Mouse (Mus musculus) midbrain, embryonic 11.5 days (tissue): ENCODE measurements around the gene Ttc5. TPM values are rescaled to one million over a fixed set of nuclear protein-coding genes. Genes with fewer than 3 reads are reported as not detected.
A peak's percentile ranks its signal among the peaks of the same experiment; 100 is the strongest.
"Not testable (repeated sequence)": the region's sequence is repeated elsewhere in the genome, so short reads cannot be mapped to it uniquely, and the experiment has no call there.

ENCODE experiments used
- ATAC-seq: fragments of 200-750 bp; cut with Nextera tagmentation; 2 replicates; pipeline ENCODE4 v1.8.0; 2017; ENCODE audit warnings: moderate TSS enrichment, moderate library complexity; ENCODE audit not compliant: low FRiP score
- DNase-seq: peaks from one replicate; pipeline ENCODE4 v3.0.0; 2015; ENCODE audit warnings: low spot score; ENCODE audit errors: missing footprints
- H3K27ac ChIP-seq: fragments of 300-500 bp; sonication (generic); 2 replicates; pipeline ENCODE4 v1.5.1; 2014; ENCODE audit warnings: low read depth, low read length
- H3K27me3 ChIP-seq: fragments of 300-500 bp; sonication (generic); 2 replicates; pipeline ENCODE4 v1.6.1; 2014; ENCODE audit warnings: mild to moderate bottlenecking, low read length, moderate library complexity, mixed read lengths; ENCODE audit not compliant: control insufficient read depth, insufficient read depth
- H3K36me3 ChIP-seq: fragments of 300-500 bp; sonication (generic); 2 replicates; pipeline ENCODE4 v1.6.1; 2014; ENCODE audit warnings: mild to moderate bottlenecking, low read length, moderate library complexity, mixed read lengths; ENCODE audit not compliant: control insufficient read depth, insufficient read depth
- H3K4me1 ChIP-seq: fragments of 300-500 bp; sonication (generic); 2 replicates; pipeline ENCODE4 v1.6.1; 2014; ENCODE audit warnings: low read length; ENCODE audit not compliant: control insufficient read depth, insufficient read depth
- H3K4me2 ChIP-seq: fragments of 300-500 bp; sonication (generic); 2 replicates; pipeline ENCODE4 v1.6.1; 2014; ENCODE audit warnings: mild to moderate bottlenecking, moderate library complexity
- H3K4me3 ChIP-seq: fragments of 300-500 bp; sonication (generic); 2 replicates; pipeline ENCODE4 v1.5.1; 2014; ENCODE audit warnings: low read depth, low read length
- H3K9ac ChIP-seq: fragments of 300-500 bp; sonication (generic); 2 replicates; pipeline ENCODE4 v1.6.1; 2014; ENCODE audit warnings: low read length
- H3K9me3 ChIP-seq: fragments of 300-500 bp; sonication (generic); 2 replicates; pipeline ENCODE4 v1.6.1; 2016; ENCODE audit warnings: low read length; ENCODE audit not compliant: control insufficient read depth
- WGBS: fragments of 180-500 bp; shearing (Covaris S2); extraction: QIAGEN DNeasy Blood & Tissue Kit; methylation state at CpG from one replicate; pipeline ENCODE4 v1.1.7; 2014; 5-methylcytosine and 5-hydroxymethylcytosine counted together
- polyA plus RNA-seq: library from polyadenylated mRNA; unstranded; fragments of >200 nt; fragmentation: Nextera tagmentation; extraction: Ambion mirVana; gene quantifications from 2 replicates; pipeline ENCODE4 v1.2.1, GENCODE M21; 2014

Gene Ttc5
- polyA plus RNA-seq, 1 experiment from 2014 or later: 102 TPM

DNA sequence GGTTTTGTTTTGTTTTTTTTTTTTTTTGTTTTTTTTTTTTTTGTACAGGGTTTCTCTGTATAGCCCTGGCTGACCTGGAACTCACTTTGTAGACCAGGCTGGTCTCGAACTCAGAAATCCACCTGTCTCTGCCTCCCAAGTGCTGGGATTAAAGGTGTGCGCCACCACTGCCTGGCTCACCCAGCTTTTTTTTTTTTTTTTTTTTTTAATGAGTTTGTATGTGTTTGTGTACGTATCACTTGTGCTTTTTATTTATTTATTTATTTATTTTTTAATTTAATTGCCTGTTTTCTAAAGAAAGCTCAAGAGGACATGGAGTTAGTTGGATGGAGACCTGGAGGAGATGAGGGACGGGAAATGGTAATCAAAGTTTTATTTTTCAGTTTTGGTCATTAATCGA, 21.1 kb upstream of the Ttc5 start:
- not testable (repeated sequence) for H3K9me3 ChIP-seq

DNA sequence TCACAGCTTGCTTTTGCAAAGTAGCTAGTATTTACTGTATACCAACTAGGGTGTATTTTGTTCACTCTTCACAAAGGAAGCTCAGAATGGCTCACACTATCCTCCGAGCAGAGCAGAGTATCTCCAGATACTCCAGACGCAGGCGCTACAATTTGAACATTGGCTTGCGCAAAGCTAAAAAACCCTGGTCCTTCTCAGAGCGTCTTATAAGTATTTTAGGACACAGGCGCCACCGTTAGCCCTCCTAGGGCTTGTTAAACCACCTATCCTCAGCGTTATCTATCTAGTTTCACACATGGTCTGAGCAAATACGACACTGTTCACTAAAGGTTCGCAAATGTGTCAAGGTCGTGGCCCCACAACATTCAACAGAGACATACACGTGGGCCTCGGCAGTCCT, 19.4 kb upstream of the Ttc5 start:
- no peak overlapping the region for H3K9ac ChIP-seq
- no peaks in the 10 kb centered on the region for H3K9me3 ChIP-seq
- peaks cover 2% of the 10 kb centered on the region; the same call in 1 of the 2 replicates for H3K4me1 ChIP-seq
- H3K4me2 ChIP-seq: no peak overlapping the region
- no peaks in the 10 kb centered on the region for H3K27me3 ChIP-seq
- no peak overlapping the region for H3K27ac ChIP-seq
- WGBS: 80% methylated on average over 13 of the region's 13 CpGs
- no peak overlapping the region for H3K4me3 ChIP-seq
- DNase-seq: no peak
- H3K36me3 ChIP-seq: no peaks in the 10 kb centered on the region
- no peak for ATAC-seq

More for the DNA sequence above, 21.1 kb upstream of the Ttc5 start:
- H3K9ac ChIP-seq, H3K27me3 ChIP-seq, H3K4me3 ChIP-seq, DNase-seq, H3K27ac ChIP-seq, ATAC-seq, H3K36me3 ChIP-seq, H3K4me1 ChIP-seq: not testable (repeated sequence)
- 0 out of 2 replicates have a peak overlapping the region, but pooled peaks have one; percentile 57 for H3K4me2 ChIP-seq
- 79% methylated on average over 5 of the region's 5 CpGs for WGBS

DNA sequence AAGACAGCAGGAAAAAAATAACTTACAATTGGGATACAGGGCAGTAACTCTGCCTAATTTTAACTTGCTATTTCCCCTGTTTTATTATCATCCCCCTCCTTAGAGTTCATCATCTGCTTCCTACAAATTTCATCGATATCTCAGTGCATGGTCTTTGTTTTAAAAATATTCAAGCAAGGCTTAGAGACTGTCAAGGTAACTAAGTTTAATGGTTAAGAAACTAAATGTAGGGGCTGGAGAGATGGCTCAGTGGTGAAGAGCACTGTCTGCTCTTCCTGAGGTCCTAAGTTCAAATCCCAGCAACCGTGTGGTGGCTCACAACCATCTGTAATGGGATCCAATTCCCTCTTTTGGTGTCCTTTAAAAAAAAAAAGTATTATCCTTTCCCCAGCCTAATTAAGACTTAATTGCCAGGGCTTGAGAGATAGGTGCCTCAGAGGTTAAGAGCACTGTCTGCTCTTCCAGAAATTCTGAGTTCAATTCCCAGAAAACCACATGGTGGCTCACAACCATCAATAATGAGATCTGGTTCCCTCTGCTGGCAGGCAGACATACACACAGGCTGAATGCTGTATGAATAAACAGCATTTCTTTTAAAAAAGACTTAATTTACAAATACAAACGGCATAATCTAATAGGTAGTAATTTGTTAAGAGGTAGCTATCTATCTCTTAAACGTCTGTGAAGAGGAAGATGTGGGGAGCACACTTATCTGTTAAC, 17.7 kb upstream of the Ttc5 start:
- ATAC-seq: no peak
- DNase-seq: no peak
- 65% methylated on average over 4 of the region's 4 CpGs for WGBS

DNA sequence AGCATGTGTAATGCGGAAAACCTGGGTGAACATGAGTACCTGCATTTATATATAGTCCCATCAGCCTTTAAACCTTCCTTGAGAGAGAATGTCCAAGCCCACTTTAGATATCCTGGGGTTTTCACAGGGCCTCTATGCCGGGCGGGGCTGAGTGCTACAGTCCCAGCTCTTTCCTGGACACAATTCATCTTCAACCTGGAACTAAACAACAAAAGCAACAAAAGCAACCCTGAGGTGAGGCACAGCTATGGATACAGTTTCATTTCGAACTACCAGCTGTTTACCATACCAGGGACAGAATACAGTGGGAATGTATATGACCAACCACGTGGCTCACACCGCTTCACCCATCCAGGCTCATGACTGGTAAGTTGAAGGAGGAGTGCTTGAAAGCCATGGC, 17.1 kb upstream of the Ttc5 start:
- H3K9me3 ChIP-seq: no peaks in the 10 kb centered on the region
- DNase-seq: no peak
- H3K36me3 ChIP-seq: no peaks in the 10 kb centered on the region
- H3K4me1 ChIP-seq: no peaks in the 10 kb centered on the region
- no peak overlapping the region for H3K4me2 ChIP-seq
- no peak overlapping the region for H3K4me3 ChIP-seq
- 92% methylated on average over 6 of the region's 6 CpGs for WGBS
- no peak for ATAC-seq
- no peak overlapping the region for H3K9ac ChIP-seq
- no peak overlapping the region for H3K27ac ChIP-seq
- no peaks in the 10 kb centered on the region for H3K27me3 ChIP-seq

More for the DNA sequence above, 17.7 kb upstream of the Ttc5 start:
- Histone ChIP-seq H3K27ac (no peak overlapping the region), H3K27me3 (no peaks in the 10 kb centered on the region), H3K4me2 (no peak overlapping the region), H3K9ac (no peak overlapping the region), H3K36me3 (no peaks in the 10 kb centered on the region), H3K4me3 (no peak overlapping the region), H3K9me3 (no peaks in the 10 kb centered on the region), H3K4me1 (no peaks in the 10 kb centered on the region)

DNA sequence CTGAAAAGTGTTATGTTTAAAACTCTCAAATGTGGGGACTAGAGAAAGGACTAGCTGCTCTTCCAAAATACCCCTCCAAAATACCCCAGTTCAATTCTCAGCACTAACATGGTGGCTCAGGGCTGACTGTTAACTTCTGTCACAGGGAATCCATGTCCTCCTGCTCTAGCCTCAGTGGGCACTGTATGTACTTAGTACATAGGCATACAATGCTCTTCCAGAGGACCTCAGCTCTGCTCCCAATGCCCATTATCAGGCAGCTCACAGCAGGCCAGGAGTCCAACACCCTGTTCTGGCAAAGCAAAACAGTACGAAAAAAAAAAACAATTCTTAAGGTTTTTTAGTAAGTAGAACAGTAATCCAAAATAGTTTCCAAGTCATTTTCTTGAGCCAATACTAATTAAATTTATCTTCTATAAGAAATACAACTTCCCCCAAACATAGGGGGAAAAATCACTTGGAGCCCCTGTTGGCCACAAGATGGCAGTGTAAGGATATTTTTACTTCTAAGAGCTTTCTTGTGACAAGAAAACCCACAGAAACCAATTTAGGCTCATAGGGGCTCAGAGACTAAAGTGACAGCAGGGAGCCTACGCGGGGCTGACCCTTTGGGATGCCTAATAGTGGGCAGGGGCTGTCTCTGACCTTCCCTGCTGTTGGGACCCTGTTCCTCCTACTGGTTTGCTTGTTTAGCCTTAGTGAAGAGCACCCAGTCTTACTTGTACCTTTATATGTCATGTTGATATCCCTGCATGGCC, 14.4 kb upstream of the Ttc5 start:
- Histone ChIP-seq H3K4me3 (no peak overlapping the region), H3K4me2 (no peak overlapping the region), H3K9ac (no peak overlapping the region), H3K4me1 (no peaks in the 10 kb centered on the region), H3K27me3 (no peaks in the 10 kb centered on the region), H3K9me3 (no peaks in the 10 kb centered on the region), H3K36me3 (no peaks in the 10 kb centered on the region), H3K27ac (no peak overlapping the region)
- WGBS: 6% methylated on average over 3 of the region's 3 CpGs
- ATAC-seq: peak; percentile 63; the same call in 1 of the 2 replicates
- peak; percentile 94 for DNase-seq

DNA sequence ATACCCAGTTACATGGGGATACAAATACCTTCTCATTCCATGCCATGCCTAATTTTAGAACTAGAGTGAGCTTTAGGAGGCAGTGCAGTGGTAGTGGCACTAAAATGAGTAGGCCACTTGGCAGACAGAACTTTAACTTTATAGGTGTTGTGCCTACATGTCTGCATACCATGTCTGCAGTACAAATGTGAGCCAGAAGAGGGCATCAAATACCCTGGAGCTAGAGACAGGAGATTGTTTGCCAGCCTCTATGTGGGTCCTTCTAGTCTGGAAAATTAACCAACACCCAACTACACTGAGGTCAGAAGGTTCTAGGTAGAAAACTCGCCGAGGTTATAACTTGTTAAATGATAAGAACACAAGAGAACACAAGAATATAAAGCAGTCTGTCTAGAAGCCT, 13.2 kb upstream of the Ttc5 start:
- Histone ChIP-seq H3K4me2 (no peak overlapping the region), H3K36me3 (no peaks in the 10 kb centered on the region), H3K9me3 (no peaks in the 10 kb centered on the region), H3K4me1 (no peaks in the 10 kb centered on the region), H3K9ac (no peak overlapping the region), H3K4me3 (no peak overlapping the region), H3K27me3 (no peaks in the 10 kb centered on the region), H3K27ac (no peak overlapping the region)
- DNase-seq (no peak), ATAC-seq (no peak)
- 69% methylated on average over 2 of the region's 2 CpGs for WGBS

DNA sequence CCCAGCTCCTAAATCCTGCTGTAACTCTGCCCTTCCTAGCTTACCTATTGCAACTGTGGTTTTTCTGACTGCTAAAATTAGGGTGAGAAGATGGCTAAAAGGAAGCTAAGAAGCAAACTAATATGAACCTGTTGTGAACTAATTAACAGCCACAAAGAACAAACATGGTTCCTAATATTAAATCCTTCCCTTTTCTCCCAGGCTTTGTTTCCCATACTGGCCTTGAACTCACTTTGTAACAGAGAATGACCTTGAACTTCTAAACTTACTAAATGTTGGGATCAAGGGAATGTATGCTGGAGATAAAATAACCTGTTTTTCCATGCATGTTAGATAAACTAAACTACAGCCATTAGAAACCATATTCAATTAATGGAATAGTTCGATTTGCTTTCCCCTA, 11.1 kb upstream of the Ttc5 start:
- H3K27me3 ChIP-seq: no peaks in the 10 kb centered on the region
- H3K4me2 ChIP-seq: no peak overlapping the region
- H3K4me3 ChIP-seq: no peak overlapping the region
- 93% methylated on average over 1 of the region's 1 CpGs for WGBS
- no peak for ATAC-seq
- H3K4me1 ChIP-seq: no peaks in the 10 kb centered on the region
- no peaks in the 10 kb centered on the region for H3K9me3 ChIP-seq
- H3K27ac ChIP-seq: no peak overlapping the region
- no peaks in the 10 kb centered on the region for H3K36me3 ChIP-seq
- no peak overlapping the region for H3K9ac ChIP-seq
- no peak for DNase-seq

DNA sequence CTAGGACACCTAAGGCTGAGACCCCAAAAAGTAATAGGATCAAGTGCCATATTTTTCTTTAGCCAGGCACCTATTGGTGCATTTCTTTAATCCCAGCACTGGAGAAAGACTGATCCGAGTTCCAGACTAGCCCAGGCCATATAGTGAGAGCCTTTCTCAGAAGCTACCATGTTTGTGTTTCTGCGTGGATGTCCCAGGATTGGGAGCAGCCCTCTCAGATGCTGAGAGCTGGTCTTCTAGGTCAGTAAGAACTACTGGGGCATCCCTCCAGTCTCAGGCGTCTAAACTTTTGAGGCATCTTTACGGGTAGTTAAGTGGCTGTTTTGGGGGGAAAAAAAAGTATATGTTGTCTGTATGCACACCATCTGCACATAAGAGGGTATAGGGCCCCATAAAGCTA, 10.6 kb upstream of the Ttc5 start:
- ATAC-seq (no peak), DNase-seq (no peak)
- Histone ChIP-seq H3K9me3 (no peaks in the 10 kb centered on the region), H3K4me2 (no peak overlapping the region), H3K27ac (no peak overlapping the region), H3K9ac (no peak overlapping the region), H3K27me3 (no peaks in the 10 kb centered on the region), H3K4me1 (no peaks in the 10 kb centered on the region), H3K36me3 (no peaks in the 10 kb centered on the region), H3K4me3 (no peak overlapping the region)
- WGBS: 89% methylated on average over 4 of the region's 4 CpGs

DNA sequence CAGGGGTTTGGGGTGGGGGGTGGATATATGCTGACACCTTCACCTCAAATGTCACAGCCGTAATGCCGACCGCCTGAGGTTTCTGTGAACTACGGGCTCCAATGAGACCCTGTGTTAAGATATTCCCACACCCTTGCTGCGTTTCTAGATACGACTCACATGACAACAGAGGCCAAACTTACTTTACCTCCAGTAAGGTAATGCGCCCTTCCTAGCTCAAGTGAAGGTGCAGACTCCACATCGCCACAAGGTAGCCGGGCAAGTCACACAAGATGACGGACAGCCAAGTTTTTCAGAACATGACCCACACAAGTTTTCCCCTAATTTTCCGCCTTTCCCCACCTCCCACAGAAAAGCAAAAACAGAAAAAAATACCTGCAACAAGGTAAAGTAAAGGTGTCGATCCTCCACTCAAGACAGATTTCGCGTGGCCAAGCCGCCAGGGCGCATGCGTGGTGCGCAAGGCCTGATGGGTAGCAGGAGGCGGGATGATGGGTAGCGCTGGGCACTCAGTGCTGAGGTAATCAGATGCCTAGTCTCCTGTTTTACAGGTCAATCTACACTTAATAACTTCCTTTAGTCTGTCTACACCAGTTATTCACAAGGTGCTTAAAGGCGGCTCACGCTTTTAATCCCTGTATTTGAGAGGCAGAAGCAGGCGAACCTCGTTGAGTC, 10.1 kb upstream of the Ttc5 start:
- DNase-seq (no peak), ATAC-seq (no peak)
- no peak overlapping the region for H3K27ac ChIP-seq
- no peaks in the 10 kb centered on the region for H3K4me1 ChIP-seq
- 92% methylated on average over 24 of the region's 24 CpGs for WGBS
- no peak overlapping the region for H3K4me2 ChIP-seq
- no peak overlapping the region for H3K9ac ChIP-seq
- no peaks in the 10 kb centered on the region for H3K36me3 ChIP-seq
- no peak overlapping the region for H3K4me3 ChIP-seq
- no peaks in the 10 kb centered on the region for H3K27me3 ChIP-seq
- no peaks in the 10 kb centered on the region for H3K9me3 ChIP-seq
